Mouse (Mus musculus) heart, embryonic 13.5 days (tissue): ENCODE results near the gene Vti1a. TPM values are rescaled to one million over a fixed set of nuclear protein-coding genes. Genes with fewer than 3 reads are reported as not detected.

Source experiments
- ATAC-seq: fragments of 200-750 bp; cut with Nextera tagmentation; 2 replicates; pipeline ENCODE4 v1.8.0; 2017; ENCODE audit warnings: moderate TSS enrichment; ENCODE audit not compliant: insufficient number of reproducible peaks, low FRiP score, low TSS enrichment; ENCODE audit errors: extremely low read depth
- H3K27ac ChIP-seq: fragments of 300-500 bp; sonication (generic); replicated peaks from 2 replicates; pipeline ENCODE4 v1.5.1; 2015; ENCODE audit warnings: moderate library complexity, mild to moderate bottlenecking, inconsistent platforms
- H3K27me3 ChIP-seq: fragments of 300-500 bp; sonication (generic); replicated peaks from 2 replicates; pipeline ENCODE4 v1.6.1; 2015; ENCODE audit warnings: mild to moderate bottlenecking, inconsistent platforms
- H3K36me3 ChIP-seq: fragments of 300-500 bp; sonication (generic); 2 replicates; pipeline ENCODE4 v1.6.1; 2015; ENCODE audit warnings: mild to moderate bottlenecking, inconsistent platforms
- H3K4me1 ChIP-seq: fragments of 300-500 bp; sonication (generic); 2 replicates; pipeline ENCODE4 v1.6.1; 2015; ENCODE audit warnings: inconsistent platforms
- H3K4me2 ChIP-seq: fragments of 300-500 bp; sonication (generic); 2 replicates; pipeline ENCODE4 v1.6.1; 2015; ENCODE audit warnings: inconsistent platforms, mild to moderate bottlenecking, moderate library complexity
- H3K4me3 ChIP-seq: fragments of 300-500 bp; sonication (generic); 2 replicates; pipeline ENCODE4 v1.5.1; 2015; ENCODE audit warnings: moderate library complexity, mild to moderate bottlenecking, inconsistent platforms
- H3K9ac ChIP-seq: fragments of 300-500 bp; sonication (generic); 2 replicates; pipeline ENCODE4 v1.6.1; 2015; ENCODE audit warnings: inconsistent platforms, mild to moderate bottlenecking, moderate library complexity
- H3K9me3 ChIP-seq: fragments of 300-500 bp; sonication (generic); 2 replicates; pipeline ENCODE4 v1.6.1; 2016; ENCODE audit warnings: inconsistent platforms
- WGBS: fragments of 180-500 bp; shearing (Covaris S2); methylation state at CpG from one replicate; pipeline ENCODE4 v1.1.7; 2015; ENCODE audit warnings: mixed read lengths; 5-methylcytosine and 5-hydroxymethylcytosine counted together
- polyA plus RNA-seq: library from polyadenylated mRNA; unstranded; fragments of >200 nt; fragmentation: Nextera tagmentation; extraction: Ambion mirVana; gene quantifications from 2 replicates; pipeline ENCODE4 v1.2.1, GENCODE M21; 2015

Vti1a gene
- polyA plus RNA-seq, 1 experiment from 2014 or later = 14.7 TPM

DNA sequence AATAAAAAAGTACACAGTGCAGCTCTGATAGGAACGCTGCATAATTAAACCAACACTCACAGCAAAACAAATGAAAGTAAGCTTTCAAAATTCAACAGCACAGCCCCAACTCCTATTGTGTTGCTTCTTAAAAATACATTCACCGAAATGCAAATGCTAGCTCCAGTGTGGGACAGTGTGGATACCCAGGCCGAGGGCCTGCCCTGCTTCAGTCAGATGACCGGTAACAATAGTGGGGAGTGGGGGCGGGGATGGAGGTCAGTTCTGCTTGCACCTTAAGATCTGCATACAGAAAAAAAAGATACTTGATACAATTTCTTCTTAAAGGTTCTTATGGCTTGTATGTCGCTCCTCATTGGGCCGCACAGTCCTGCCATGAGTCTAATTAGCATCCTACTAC, 65.2 kb downstream of the Vti1a start:
- WGBS = 87% methylated on average over 7 of the region's 7 CpGs
- ATAC-seq = no peak

DNA sequence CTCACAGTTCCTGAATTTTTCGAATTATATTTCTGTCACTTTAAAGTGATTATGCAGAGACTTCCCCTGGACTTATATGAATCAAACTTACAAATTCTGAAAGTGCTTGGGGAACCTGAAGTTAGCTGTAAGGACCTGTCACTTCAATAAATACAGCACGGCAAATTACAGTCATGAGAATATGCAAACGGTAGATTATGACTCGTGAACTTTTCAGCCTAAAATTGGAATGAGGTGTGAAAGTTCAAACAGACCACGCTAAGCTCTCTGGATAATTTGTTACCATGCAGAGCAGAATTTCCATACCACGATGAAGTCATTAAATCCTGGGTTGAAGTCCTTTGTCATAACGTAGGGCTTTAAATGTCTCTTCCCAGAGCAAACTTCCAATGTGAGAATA, 66.7 kb downstream of the Vti1a start:
- 83% methylated on average over 7 of the region's 7 CpGs for WGBS
- no peak overlapping the region for H3K9ac ChIP-seq

More for the DNA sequence above, 65.2 kb downstream of the Vti1a start:
- no peaks in the 10 kb centered on the region for H3K4me1 ChIP-seq
- no peaks in the 10 kb centered on the region for H3K9me3 ChIP-seq
- H3K4me2 ChIP-seq = no peak overlapping the region
- H3K27ac ChIP-seq = no peak overlapping the region
- H3K27me3 ChIP-seq = no peaks in the 10 kb centered on the region
- no peaks in the 10 kb centered on the region for H3K36me3 ChIP-seq
- no peak overlapping the region for H3K4me3 ChIP-seq
- no peak overlapping the region for H3K9ac ChIP-seq

GRCm38 (mm10) chr19:55384634-55385033, 68.5 kb downstream of the Vti1a start:
- Histone ChIP-seq H3K4me1 (0 out of 2 replicates have a peak, but pooled peaks cover 2% of the 10 kb centered on the region), H3K27me3 (no peaks in the 10 kb centered on the region), H3K36me3 (no peaks in the 10 kb centered on the region), H3K4me3 (no peak overlapping the region), H3K27ac (no peak overlapping the region), H3K9ac (no peak overlapping the region), H3K4me2 (no peak overlapping the region), H3K9me3 (no peaks in the 10 kb centered on the region)
- no peak for ATAC-seq
- 82% methylated on average over 15 of the region's 15 CpGs for WGBS

More for the DNA sequence above, 66.7 kb downstream of the Vti1a start:
- Histone ChIP-seq H3K4me3 (no peak overlapping the region), H3K4me1 (0 out of 2 replicates have a peak, but pooled peaks cover 2% of the 10 kb centered on the region), H3K9me3 (no peaks in the 10 kb centered on the region), H3K27ac (no peak overlapping the region), H3K36me3 (no peaks in the 10 kb centered on the region), H3K27me3 (no peaks in the 10 kb centered on the region), H3K4me2 (no peak overlapping the region)
- ATAC-seq = no peak

GRCm38 (mm10) chr19:55389019-55389418, 72.9 kb downstream of the Vti1a start:
- peak overlapping the region; percentile 24; the same call in 1 of the 2 replicates for H3K4me2 ChIP-seq
- no peak for ATAC-seq
- WGBS = 47% methylated on average over 10 of the region's 10 CpGs
- no peaks in the 10 kb centered on the region for H3K9me3 ChIP-seq
- H3K27ac ChIP-seq = no peak overlapping the region
- 0 out of 2 replicates have a peak, but pooled peaks cover 2% of the 10 kb centered on the region for H3K4me1 ChIP-seq
- no peak overlapping the region for H3K4me3 ChIP-seq
- no peaks in the 10 kb centered on the region for H3K27me3 ChIP-seq
- no peaks in the 10 kb centered on the region for H3K36me3 ChIP-seq
- no peak overlapping the region for H3K9ac ChIP-seq

DNA sequence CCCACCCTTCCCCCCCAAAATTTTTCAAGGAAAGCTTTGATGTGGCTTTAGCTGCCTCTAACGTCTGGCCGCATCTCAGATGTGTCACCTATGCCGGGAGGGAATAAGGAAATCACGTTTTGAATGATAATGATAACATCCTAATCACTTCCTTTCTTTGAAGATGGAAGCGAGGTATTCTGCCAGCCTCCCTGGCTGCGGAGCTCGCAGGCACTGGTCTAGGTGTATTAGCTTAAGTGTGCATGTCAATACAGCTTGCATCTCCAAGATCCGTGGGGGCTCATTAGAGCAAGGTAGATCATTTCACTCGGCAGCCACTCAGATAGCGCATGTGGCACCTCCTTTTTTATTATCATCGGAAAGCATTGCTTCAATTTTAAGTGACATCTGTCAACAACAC, 74.2 kb downstream of the Vti1a start:
- Histone ChIP-seq H3K9me3 (no peaks in the 10 kb centered on the region), H3K27ac (no peak overlapping the region), H3K4me1 (0 out of 2 replicates have a peak, but pooled peaks cover 2% of the 10 kb centered on the region), H3K36me3 (no peaks in the 10 kb centered on the region), H3K9ac (no peak overlapping the region), H3K4me3 (no peak overlapping the region), H3K27me3 (no peaks in the 10 kb centered on the region), H3K4me2 (no peak overlapping the region)
- WGBS = 57% methylated on average over 11 of the region's 11 CpGs
- ATAC-seq = no peak

DNA sequence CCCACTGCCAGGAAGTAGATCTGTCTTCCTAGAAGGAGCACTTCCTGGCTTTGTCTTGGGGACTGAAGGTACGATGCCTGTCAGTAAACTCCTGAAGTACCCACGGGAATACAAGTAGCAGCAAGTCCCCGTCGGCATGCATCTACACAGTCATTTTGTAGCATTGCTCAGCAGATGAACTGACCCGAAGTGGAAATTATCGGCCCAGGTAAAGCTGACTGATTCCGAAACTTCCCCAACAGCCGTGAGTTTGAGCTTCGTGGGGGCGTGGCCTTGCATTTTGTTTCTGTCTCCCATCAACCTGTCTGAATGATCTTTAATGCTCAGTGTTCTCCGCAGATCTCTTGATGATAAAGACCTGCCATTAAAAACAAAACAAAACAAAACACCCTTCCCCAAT, 85.5 kb downstream of the Vti1a start:
- WGBS = 73% methylated on average over 11 of the region's 11 CpGs
- H3K4me1 ChIP-seq = no peaks in the 10 kb centered on the region
- H3K9ac ChIP-seq = no peak overlapping the region
- no peak overlapping the region for H3K27ac ChIP-seq
- no peaks in the 10 kb centered on the region for H3K27me3 ChIP-seq
- no peak overlapping the region for H3K4me3 ChIP-seq
- H3K4me2 ChIP-seq = no peak overlapping the region
- no peak for ATAC-seq
- H3K9me3 ChIP-seq = no peaks in the 10 kb centered on the region
- peaks cover 5% of the 10 kb centered on the region; the same call in 1 of the 2 replicates for H3K36me3 ChIP-seq

- WGBS = 52% methylated on average over 6 of the region's 6 CpGs
- Histone ChIP-seq H3K9me3 (no peaks in the 10 kb centered on the region), H3K9ac (no peak overlapping the region)
Observed at GRCm38 (mm10) chr19:55408486-55408885, 92.4 kb downstream of the Vti1a start.

DNA sequence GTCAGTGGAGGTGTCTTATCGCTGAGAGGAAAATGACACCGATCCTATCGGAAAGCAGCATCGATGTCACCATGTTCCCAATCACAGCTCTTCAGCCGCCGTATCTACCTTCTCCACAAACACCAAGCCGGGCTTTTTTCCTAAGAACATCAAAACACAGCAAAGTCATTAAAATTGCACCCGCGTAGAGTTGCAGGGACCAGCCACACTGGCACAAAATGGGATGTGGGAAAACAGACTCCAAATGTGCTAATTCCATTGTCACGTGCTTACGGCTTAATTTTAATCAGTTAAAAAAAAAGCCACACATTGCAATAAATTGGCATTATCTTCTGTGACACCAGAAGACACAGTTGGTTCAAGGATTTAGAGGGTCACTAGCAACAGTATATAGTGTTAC, 95.3 kb downstream of the Vti1a start:
- no peaks in the 10 kb centered on the region for H3K27me3 ChIP-seq
- ATAC-seq = no peak
- no peak overlapping the region for H3K4me2 ChIP-seq
- H3K4me1 ChIP-seq = no peaks in the 10 kb centered on the region
- no peak overlapping the region for H3K4me3 ChIP-seq
- 86% methylated on average over 11 of the region's 11 CpGs for WGBS
- H3K27ac ChIP-seq = no peak overlapping the region
- H3K9me3 ChIP-seq = no peaks in the 10 kb centered on the region
- H3K9ac ChIP-seq = no peak overlapping the region
- H3K36me3 ChIP-seq = no peaks in the 10 kb centered on the region

More at GRCm38 (mm10) chr19:55408486-55408885, 92.4 kb downstream of the Vti1a start:
- no peaks in the 10 kb centered on the region for H3K27me3 ChIP-seq
- no peaks in the 10 kb centered on the region for H3K4me1 ChIP-seq
- H3K4me3 ChIP-seq = no peak overlapping the region
- no peak for ATAC-seq
- H3K27ac ChIP-seq = no peak overlapping the region
- no peak overlapping the region for H3K4me2 ChIP-seq
- H3K36me3 ChIP-seq = no peaks in the 10 kb centered on the region

DNA sequence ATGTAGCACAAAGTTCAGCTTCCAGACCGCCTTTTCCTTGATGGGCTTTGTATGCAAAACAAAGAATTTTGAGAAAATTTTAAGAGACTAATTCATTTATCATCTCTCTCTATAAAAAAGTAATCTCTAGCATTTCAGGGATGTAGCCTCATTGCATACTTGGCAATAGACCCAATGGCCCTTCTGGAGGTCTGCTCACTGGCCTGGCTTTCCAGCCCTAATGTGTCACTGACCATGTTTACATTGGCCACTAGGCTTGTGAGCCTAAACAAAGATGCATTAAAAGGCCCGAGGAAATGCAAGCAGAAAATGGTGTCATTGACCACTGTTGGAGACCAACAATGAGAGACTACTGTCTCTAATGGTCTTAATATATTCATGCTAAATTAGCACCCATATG, 95.8 kb downstream of the Vti1a start:
- Histone ChIP-seq H3K27ac (no peak overlapping the region), H3K36me3 (0 out of 2 replicates have a peak, but pooled peaks cover under 1% of the 10 kb centered on the region), H3K9me3 (no peaks in the 10 kb centered on the region), H3K27me3 (no peaks in the 10 kb centered on the region), H3K4me2 (no peak overlapping the region), H3K4me1 (no peaks in the 10 kb centered on the region), H3K4me3 (no peak overlapping the region), H3K9ac (no peak overlapping the region)
- WGBS = 60% methylated on average over 2 of the region's 2 CpGs
- ATAC-seq = no peak

DNA sequence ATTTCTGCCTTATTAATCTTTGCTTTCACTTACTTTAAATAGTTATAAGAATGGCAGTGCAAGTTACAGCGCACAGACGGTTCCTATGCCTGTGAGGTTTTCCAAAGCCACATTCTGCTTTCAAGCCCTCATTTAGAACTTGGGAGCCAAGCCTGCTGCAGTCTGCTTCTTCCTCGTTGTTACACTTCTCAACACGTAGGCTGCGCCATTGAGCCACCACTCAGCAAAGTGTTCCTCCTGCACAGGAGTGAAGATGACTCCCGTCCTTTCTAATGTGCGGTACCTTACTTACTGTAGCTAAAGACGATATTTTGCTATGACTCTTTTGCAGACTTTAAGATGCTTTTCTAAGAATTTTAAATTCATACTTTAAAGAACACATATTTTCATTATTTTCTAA, 98.0 kb downstream of the Vti1a start:
- ATAC-seq = no peak
- H3K27ac ChIP-seq = no peak overlapping the region
- H3K4me2 ChIP-seq = no peak overlapping the region
- H3K9me3 ChIP-seq = no peaks in the 10 kb centered on the region
- H3K36me3 ChIP-seq = 0 out of 2 replicates have a peak, but pooled peaks cover 4% of the 10 kb centered on the region
- no peaks in the 10 kb centered on the region for H3K4me1 ChIP-seq
- WGBS = 46% methylated on average over 8 of the region's 8 CpGs
- no peak overlapping the region for H3K9ac ChIP-seq
- no peaks in the 10 kb centered on the region for H3K27me3 ChIP-seq
- no peak overlapping the region for H3K4me3 ChIP-seq

- no peak overlapping the region for H3K27ac ChIP-seq
- H3K9me3 ChIP-seq = no peaks in the 10 kb centered on the region
- no peak overlapping the region for H3K9ac ChIP-seq
- H3K4me1 ChIP-seq = peaks cover 6% of the 10 kb centered on the region; the same call in 1 of the 2 replicates
- H3K4me2 ChIP-seq = no peak overlapping the region
- no peak for ATAC-seq
- WGBS = 50% methylated on average over 3 of the region's 3 CpGs
- H3K36me3 ChIP-seq = 0 out of 2 replicates have a peak, but pooled peaks cover 4% of the 10 kb centered on the region
- no peak overlapping the region for H3K4me3 ChIP-seq
- H3K27me3 ChIP-seq = no peaks in the 10 kb centered on the region
Observed at GRCm38 (mm10) chr19:55418756-55419155, 102.7 kb downstream of the Vti1a start.

GRCm38 (mm10) chr19:55419961-55420360, 103.9 kb downstream of the Vti1a start:
- Histone ChIP-seq H3K4me3 (no peak overlapping the region), H3K27ac (no peak overlapping the region), H3K9ac (no peak overlapping the region), H3K36me3 (0 out of 2 replicates have a peak, but pooled peaks cover 4% of the 10 kb centered on the region), H3K4me2 (no peak overlapping the region), H3K27me3 (no peaks in the 10 kb centered on the region), H3K4me1 (peaks cover 11% of the 10 kb centered on the region; the same call in 1 of the 2 replicates), H3K9me3 (no peaks in the 10 kb centered on the region)
- ATAC-seq = no peak
- WGBS = 73% methylated on average over 3 of the region's 3 CpGs
